Mouse (Mus musculus) myocyte (in vitro differentiated cells): Measurements from ENCODE around the gene Dpysl5.

Experiments used
- POLR2A ChIP-seq: IDR thresholded peaks from one replicate; pipeline ENCODE4 v1.6.1; 2011; ENCODE audit warnings: low read depth, mild to moderate bottlenecking, control low read depth, moderate library complexity; ENCODE audit not compliant: insufficient read length
- TCF3 ChIP-seq: IDR thresholded peaks from one replicate; pipeline ENCODE4 v1.6.1; 2011; ENCODE audit warnings: low read depth, control low read depth; ENCODE audit not compliant: insufficient read length

DNA sequence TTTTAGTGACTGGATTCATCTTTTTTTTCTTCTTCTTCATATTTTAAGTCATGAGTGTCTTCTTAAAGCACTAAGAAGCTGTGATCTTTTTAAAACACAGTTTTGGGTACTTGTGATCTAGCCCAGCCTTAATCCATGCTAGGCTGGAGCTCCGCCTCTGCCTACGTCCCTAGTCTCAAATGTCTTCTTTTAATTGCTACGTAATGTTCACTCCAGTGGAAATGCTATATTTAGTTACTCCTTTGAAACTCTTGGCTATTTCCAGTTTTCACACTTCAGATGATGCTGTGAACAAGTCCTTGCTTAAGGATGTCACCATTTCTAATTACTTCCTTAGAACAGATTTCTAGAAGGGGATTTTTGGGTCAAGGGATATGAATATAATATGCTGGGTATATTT, 78.7 kb downstream of the Dpysl5 start:
- TF ChIP-seq TCF3 (no peak), POLR2A (no peak)
